Mouse (Mus musculus) inflammation-experienced regulatory T-cells, adult 6 months (primary cell): ENCODE data around the gene Ciita. TPM values are rescaled to one million over a fixed set of nuclear protein-coding genes. Genes with fewer than 3 reads are reported as not detected.

Source experiments
- ATAC-seq: one replicate; pipeline ENCODE4 v1.8.0; 2017
- polyA plus RNA-seq, 3 experiments: library from polyadenylated mRNA; unstranded; fragments of 100-300 nt; shearing (Covaris generic); gene quantifications; one replicate each; pipeline ENCODE4 v1.2.1; 2017

Gene Ciita
- polyA plus RNA-seq, 3 experiments from 2014 or later, result 0.86 to 1.8 (median 1.3) TPM

DNA sequence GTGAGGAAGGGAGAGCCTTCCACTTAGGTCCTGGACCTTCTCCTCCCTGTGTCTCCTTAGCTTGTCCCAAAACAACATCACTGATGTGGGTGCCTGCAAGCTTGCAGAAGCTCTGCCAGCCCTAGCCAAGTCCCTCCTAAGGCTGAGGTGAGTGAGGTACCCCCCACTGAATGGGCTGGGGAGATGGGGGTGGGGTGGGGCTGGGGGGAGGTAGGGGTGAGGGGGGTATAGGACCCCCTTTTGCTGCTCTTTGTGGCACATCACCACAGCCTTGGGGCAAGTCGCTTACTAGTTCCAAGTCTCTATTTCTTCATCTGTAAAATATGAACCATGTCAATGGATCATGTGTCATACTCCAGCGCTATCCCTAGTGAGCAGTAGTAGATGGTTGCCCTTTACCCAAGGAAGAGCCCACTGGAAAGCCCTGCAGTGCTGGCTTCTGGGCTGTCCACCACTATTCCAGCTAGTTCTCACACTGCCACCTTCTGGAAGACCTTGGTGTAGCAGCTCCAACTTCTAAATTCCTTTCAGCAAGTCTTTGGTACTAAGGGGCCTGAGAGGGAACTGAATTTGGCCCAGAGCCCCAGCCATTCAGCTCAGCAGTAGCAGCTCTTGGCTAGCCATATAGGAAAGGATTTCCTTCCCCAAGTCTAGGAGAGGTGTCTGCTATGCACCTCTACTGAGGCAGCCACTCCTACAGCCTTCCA, 41.2 kb downstream of the Ciita start:
- ATAC-seq, result peak; percentile 36

- peak; percentile 26 for ATAC-seq
Measured at GRCm38 (mm10) chr16:10522811-10523210, 43.0 kb downstream of the Ciita start.

GRCm38 (mm10) chr16:10523650-10524049, 43.8 kb downstream of the Ciita start:
- ATAC-seq, result no peak

DNA sequence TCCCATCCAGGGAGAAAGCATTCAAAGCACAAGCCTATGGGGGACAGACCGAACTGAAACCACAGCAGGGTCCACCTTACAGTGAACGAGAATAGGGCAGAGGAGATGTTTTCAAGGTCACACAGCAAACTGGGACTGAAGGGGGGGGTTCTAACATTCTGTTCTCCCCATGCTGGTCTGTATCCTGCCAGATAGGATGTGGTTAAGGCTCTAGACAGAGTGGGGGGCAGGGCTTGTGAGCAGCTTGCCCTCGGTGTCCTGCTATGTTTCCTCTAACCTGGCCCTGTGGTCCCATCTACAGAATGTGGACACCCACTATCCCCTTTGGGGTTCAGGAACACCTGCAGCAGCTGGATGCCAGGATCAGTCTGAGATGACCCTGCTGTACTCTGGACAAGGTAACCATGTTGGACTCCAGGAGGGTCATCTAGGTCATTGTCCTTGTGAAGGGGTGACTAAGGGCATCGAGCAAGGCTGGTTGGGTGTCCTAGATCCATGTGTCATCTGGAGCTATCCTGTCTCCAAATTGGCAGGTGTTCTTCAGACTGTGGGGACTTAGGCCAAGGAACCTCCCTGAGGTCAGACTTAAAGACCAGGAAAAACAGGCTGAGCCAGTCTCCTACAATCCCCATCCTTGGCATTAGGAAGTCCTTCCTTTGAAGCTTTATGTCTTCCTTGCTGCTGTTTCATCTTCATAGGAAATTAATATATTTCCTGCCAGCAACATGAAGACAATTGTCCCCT, 45.2 kb downstream of the Ciita start:
- peak; percentile 95 for ATAC-seq

GRCm38 (mm10) chr16:10525610-10525980, 45.7 kb downstream of the Ciita start:
- ATAC-seq, result no peak

GRCm38 (mm10) chr16:10527046-10527644, 47.3 kb downstream of the Ciita start:
- no peak for ATAC-seq

DNA sequence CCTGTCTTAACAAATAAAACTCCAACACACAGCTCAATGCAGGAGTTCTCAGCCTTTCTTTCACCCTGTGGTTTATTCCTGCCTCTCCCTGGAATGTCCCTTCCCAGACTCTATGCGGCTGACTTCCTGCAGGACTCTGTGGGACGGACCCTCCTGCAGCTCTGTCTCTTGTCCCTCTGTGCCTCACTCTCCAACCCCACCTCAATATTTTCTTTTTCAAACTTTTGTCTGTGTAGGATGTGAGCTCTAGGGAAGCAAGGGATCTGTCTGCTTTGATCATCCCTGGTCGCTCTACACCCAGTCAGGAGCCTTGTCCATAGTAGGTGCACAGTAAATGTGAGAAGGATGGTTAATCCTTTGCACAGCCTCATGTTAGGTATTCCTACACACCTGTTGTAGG, 48.5 kb downstream of the Ciita start:
- no peak for ATAC-seq

DNA sequence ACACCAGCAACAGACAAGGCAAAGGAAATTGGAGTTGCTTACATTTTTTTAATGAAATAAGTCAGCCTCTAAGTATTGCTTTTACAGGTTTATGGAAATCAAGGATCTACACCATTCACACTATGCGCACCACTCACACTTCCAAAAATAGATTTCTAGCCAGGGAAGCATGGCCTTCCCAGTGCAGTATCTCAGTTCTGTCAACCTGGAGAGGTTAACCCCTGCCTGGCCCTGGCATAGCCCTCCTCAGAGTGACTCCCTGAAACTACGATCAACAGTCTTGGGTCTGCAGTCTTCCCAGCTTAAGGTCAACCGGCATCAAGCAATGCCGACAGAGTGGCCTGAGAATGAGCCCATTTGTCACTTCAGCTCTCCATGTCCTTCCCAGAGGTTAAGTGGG, 50.3 kb downstream of the Ciita start:
- ATAC-seq, result no peak

GRCm38 (mm10) chr16:10533781-10534180, 53.9 kb downstream of the Ciita start:
- no peak for ATAC-seq

DNA sequence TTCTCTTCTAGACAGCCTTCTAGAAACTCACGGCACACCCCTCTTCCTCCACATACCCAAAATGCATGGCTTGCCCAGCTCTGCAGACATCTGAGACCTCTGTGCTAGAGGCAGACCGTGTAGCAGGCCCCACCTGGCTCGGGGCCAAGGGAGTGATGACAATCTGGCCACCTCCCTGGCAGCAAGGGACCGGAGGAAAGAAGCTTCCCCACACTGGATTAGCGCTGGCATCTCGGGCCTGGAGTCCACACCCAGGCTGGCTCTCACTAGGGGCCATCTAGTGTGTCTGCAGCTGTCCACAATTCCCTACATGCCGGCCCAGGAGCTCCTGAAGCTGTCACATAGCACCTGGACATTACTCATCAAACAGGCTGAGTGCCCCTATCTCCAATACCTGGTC, 54.7 kb downstream of the Ciita start:
- ATAC-seq, result no peak

DNA sequence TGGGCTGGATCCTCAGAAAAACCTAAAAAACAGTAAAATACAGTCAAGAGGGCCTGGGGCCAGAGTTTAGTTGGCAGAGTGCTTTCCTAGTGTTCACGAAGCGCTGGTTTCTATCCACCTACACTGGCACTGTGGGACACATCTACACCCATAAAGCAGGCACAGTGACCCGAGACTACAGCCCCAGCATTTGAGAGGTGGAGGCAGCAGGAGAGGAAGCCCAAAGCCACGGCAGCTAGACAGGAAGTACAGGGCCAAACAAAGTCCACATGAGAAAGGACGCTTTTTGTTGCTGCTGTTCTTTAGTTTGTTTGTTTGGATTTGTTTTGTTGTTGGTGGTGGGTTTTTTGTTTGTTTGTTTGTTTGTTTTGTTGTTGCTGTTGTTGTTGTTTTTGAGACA, 56.5 kb downstream of the Ciita start:
- ATAC-seq, result no peak

GRCm38 (mm10) chr16:10536961-10537360, 57.1 kb downstream of the Ciita start:
- no peak for ATAC-seq

DNA sequence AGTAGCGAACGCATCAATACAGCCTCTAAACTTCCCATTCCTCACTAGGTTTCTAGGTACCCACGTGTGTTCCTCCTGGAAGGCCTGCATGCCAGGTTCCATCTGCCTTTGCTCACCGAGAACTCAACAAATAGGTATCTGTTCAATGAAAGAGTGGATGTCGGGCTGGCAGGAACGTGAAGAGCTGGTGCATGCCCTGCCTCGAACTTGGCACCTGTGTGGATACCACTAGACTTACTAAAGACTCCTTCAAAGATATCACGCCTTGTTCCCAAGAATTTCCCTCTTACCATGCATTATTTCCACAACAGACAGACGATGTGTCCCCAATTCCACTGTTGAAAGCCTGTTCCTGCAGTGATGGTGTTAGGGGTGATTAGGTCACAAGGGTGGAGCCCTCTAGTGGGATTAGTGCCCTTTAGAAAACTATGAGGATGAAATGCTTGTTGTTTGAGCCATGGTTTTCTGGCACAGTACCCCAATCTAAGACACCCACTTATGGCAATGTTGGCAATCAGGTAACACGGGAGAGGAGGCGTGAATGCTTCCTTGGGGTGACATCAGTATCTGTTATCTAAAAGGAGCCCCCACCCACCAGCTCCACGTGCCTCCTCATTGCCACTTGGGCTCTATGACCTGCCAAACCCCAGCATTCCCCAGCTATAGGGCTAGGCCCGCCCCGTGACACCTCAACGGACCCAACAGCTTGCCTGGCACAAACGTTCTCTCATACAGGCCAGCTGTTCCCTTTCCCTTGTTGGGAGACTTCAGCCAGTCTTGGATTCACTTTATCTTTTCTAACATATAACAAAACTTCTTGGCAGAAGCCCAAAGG, 61.1 kb downstream of the Ciita start:
- no peak for ATAC-seq

- no peak for ATAC-seq
Measured at GRCm38 (mm10) chr16:10541598-10541930, 61.7 kb downstream of the Ciita start.

GRCm38 (mm10) chr16:10542266-10542665, 62.4 kb downstream of the Ciita start:
- no peak for ATAC-seq

- peak; percentile 87 for ATAC-seq
Measured at GRCm38 (mm10) chr16:10542698-10543365, 63.0 kb downstream of the Ciita start, which contains the start of gene Dexi. Dexi (minus strand) TSS chr16:10543054.

- ATAC-seq, result peak; percentile 81
Measured at GRCm38 (mm10) chr16:10544995-10545622, 65.2 kb downstream of the Ciita start, which contains the start of gene Clec16a. Clec16a (plus strand) TSS chr16:10545339.

- no peak for ATAC-seq
Measured at GRCm38 (mm10) chr16:10546865-10547264, 67.0 kb downstream of the Ciita start.

DNA sequence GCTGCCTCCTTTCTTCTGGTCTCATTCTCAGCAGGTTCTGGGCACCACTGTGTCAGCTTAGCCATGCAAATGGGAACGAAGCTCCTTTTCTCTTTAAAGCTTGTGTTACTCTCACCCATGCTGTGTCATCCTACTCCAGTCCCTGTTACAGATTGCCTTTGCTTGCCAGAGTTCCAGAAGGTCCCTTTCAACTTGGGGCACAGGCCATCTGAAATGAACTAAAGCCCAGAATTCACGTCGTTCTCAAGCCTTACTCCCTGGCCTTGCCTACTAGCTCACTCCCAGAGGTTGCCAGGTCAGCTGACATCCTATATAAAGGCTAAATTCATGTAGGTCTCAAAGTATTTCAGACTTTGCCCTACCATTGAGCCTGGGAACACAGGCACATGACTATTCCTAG, 69.1 kb downstream of the Ciita start:
- no peak for ATAC-seq

GRCm38 (mm10) chr16:10549600-10549999, 69.7 kb downstream of the Ciita start:
- ATAC-seq, result no peak

DNA sequence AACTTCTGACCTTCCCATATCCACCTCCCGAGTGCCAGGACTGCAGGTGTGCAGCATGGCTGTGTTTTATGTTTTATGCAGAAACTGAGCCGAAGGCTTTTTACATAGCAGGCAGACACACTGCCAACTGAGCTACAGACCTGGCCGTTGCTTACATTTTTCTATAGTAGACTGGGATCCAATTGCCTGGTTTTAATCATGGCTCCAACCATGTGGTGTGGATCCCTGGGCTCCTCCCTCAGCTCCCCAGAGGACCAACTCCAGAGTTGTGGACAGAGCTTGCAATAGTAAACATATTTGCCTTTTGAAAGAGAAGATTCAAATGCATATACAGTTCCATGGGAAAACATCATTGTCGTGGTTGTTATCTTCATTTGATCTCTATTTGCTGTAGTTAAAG, 71.7 kb downstream of the Ciita start:
- no peak for ATAC-seq

- ATAC-seq, result no peak
Measured at GRCm38 (mm10) chr16:10553858-10554257, 74.0 kb downstream of the Ciita start.
